In the genomic region with DNA sequence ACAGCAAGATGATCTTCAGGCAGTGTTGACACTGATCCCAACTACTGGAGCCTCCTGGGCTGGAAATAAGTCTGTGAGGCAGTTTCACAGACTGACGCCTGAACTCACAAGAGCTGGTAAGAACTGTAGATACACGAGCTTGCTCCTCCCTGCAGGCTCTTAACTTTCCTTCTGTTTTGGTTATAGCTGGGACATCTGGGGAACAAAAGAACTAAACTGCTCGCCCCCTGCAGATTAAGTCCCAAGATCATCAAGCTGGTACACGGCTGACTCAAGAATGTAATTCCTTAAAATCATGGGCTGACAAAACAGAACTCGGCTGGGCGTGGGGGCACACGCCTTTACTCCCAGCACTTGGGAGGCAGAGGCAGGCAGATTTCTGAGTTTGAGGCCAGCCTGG, we compare ENCODE assay signal across 23 mouse cellular contexts. TPM values are rescaled to one million over a fixed set of nuclear protein-coding genes. Genes with fewer than 3 reads are reported as not detected.
"Had no signal": no experiment of that assay in that cellular context is flagged by ENCODE, and none has a peak within 500 bp of the region (broad histone marks: within the 10 kb centered on the region; RNA-seq: fewer than 3 reads in every experiment).

No protein-coding gene starts in this region.

- H3K36me3 ChIP-seq: lung, embryonic 15.5 days; midbrain, embryonic 15.5 days had no signal

- H3K4me3 ChIP-seq: lung, embryonic 15.5 days; midbrain, embryonic 13.5 days; midbrain, embryonic 15.5 days; neural tube, embryonic 12.5 days had no signal

- H3K27ac ChIP-seq: lung, embryonic 15.5 days; macrophage; midbrain, embryonic 13.5 days; midbrain, embryonic 15.5 days; neural tube, embryonic 12.5 days had no signal

- DNase-seq: liver, postnatal 0 days; lung, adult 2 months; lung, postnatal 14 days; lung, postnatal 36 days; retina, postnatal 1 day; right cerebral cortex, adult 18-20 months; right cerebral cortex, postnatal 25 days; right cerebral cortex, postnatal 4 days; spleen, adult 18-20 months; thymus, adult 18-20 months; thymus, postnatal 14 days; thymus, postnatal 36 days had no signal

- H3K9ac ChIP-seq: liver, postnatal 0 days; lung, embryonic 15.5 days; midbrain, embryonic 13.5 days; midbrain, embryonic 15.5 days; neural tube, embryonic 12.5 days had no signal

- H3K4me1 ChIP-seq: lung, embryonic 15.5 days; midbrain, embryonic 13.5 days; midbrain, embryonic 15.5 days; neural tube, embryonic 12.5 days had no signal

- H3K27me3 ChIP-seq: lung, embryonic 15.5 days; megakaryocyte, embryonic 14.5 days; midbrain, embryonic 13.5 days; midbrain, embryonic 15.5 days; neural tube, embryonic 12.5 days had no signal

RNA-seq across cellular contexts. Expression of gene Cldn20, which starts 1.8 kb away (rescaled TPM):
- polyA plus RNA-seq: liver, postnatal 0 days; lung, postnatal 0 days; macrophage; midbrain, embryonic 11.5 days; midbrain, embryonic 13.5 days; midbrain, embryonic 15.5 days; neural tube, embryonic 12.5 days; neural tube, embryonic 14.5 days; stomach, embryonic 16.5 days; thymus, postnatal 0 days had no signal
